8 mouse cellular contexts compared by ENCODE assay signal in the genomic region with DNA sequence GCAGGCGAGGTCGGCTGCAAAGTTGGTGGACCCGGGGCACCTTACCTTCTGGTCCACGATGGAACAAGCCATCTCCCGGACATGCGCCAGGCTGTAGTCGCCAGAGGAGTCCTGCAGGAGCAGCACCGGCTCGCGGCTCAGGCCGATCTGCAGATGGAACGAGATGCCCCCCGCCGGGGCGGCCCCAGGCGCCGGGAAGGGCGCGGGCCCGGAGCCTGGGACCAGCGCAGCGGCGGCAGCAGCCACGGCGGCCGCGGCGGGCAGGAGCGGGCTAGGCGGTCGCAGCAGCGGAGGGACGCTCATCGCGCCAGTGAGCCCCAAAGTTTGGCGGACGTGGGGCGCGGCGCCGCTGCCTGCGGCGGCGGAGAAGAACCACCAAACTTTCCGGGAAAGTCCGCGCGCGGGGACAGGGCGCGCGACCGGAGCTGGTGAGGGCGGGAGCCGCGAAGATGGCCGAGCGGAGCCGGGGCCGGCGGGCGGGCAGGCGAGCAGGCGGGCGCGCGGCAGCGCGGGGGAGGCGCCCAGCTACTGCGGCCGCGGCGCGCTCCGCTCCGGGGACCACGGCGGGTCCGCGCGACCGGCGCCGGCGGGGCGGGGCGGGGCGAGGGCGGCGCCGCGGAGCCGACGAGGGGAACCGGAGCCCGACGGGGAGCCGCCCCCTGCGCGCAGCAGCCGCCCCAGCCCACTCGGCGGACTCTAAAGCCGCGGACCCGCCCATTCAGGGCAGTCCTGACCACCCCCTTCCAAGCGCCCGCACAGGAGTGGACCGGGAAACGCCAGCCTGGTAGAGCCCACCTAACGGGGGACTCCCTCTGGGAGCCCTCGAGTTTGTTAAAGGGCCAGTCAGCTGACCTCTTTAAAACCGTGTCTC. TPM values are rescaled to one million over a fixed set of nuclear protein-coding genes. Genes with fewer than 3 reads are reported as not detected.
DNase-seq lines count a peak whose midpoint lies in the region; ATAC-seq and TF ChIP-seq lines count a peak whose summit lies in the region.

A gene (minus strand): TSS at position 428 of the 871 bp plus-strand sequence.

- peak; percentile 87 for DNase-seq in kidney, postnatal 14 days
- DNase-seq in urinary bladder, postnatal 36 days (ENCODE audit: low spot score in 2 of 2) = peak; percentile 20 to 57

- H3K9ac ChIP-seq in forebrain, embryonic 15.5 days (replicated peaks) = peak within 1 kb of the TSS; percentile 76
- peak within 1 kb of the TSS; percentile 85 for H3K9ac ChIP-seq in heart, embryonic 16.5 days (ENCODE audit: low read length)
- H3K9ac ChIP-seq in liver, embryonic 12.5 days = peak within 1 kb of the TSS; percentile 69
- H3K9ac ChIP-seq in neural tube, embryonic 12.5 days = peak within 1 kb of the TSS; percentile 69

- no peaks in the 10 kb centered on the region for H3K9me3 ChIP-seq in E14TG2a.4 (ENCODE audit: low read length)
- no peaks in the 10 kb centered on the region for H3K9me3 ChIP-seq in forebrain, embryonic 15.5 days
- no peaks in the 10 kb centered on the region for H3K9me3 ChIP-seq in heart, embryonic 16.5 days (replicated peaks; ENCODE audit: control insufficient read depth, low read length)
- H3K9me3 ChIP-seq in liver, embryonic 12.5 days (replicated peaks) = no peaks in the 10 kb centered on the region
- H3K9me3 ChIP-seq in neural tube, embryonic 12.5 days = no peaks in the 10 kb centered on the region

- peak within 1 kb of the TSS; percentile 96 for H3K4me2 ChIP-seq in forebrain, embryonic 15.5 days (replicated peaks)
- H3K4me2 ChIP-seq in heart, embryonic 16.5 days (ENCODE audit: low read depth, low read length) = peak within 1 kb of the TSS; percentile 91
- H3K4me2 ChIP-seq in liver, embryonic 12.5 days = peak within 1 kb of the TSS; percentile 90
- H3K4me2 ChIP-seq in neural tube, embryonic 12.5 days (replicated peaks) = peak within 1 kb of the TSS; percentile 93

- under 1% methylated on average over 87 of the region's 114 CpGs for WGBS in forebrain, embryonic 15.5 days
- under 1% methylated on average over 89 of the region's 114 CpGs for WGBS in heart, embryonic 16.5 days
- WGBS in liver, embryonic 12.5 days (ENCODE audit: insufficient replicate concordance) = under 1% methylated on average over 81 of the region's 114 CpGs
- under 1% methylated on average over 100 of the region's 114 CpGs for WGBS in neural tube, embryonic 12.5 days

- H3K36me3 ChIP-seq in E14TG2a.4 (ENCODE audit: insufficient read depth, low read length) = no peaks in the 10 kb centered on the region
- H3K36me3 ChIP-seq in forebrain, embryonic 15.5 days = no peaks in the 10 kb centered on the region
- H3K36me3 ChIP-seq in heart, embryonic 16.5 days (ENCODE audit: control insufficient read depth, insufficient read depth) = no peaks in the 10 kb centered on the region
- no peaks in the 10 kb centered on the region for H3K36me3 ChIP-seq in liver, embryonic 12.5 days
- no peaks in the 10 kb centered on the region for H3K36me3 ChIP-seq in neural tube, embryonic 12.5 days

- no peak within 1 kb of the TSS for H3K27ac ChIP-seq in bone marrow macrophage, adult 2 months (ENCODE audit: insufficient read depth, low read depth, low read length)
- H3K27ac ChIP-seq in forebrain, embryonic 15.5 days (replicated peaks) = peak within 1 kb of the TSS; percentile 48
- peak within 1 kb of the TSS; percentile 74 for H3K27ac ChIP-seq in heart, embryonic 16.5 days (ENCODE audit: low read length)
- H3K27ac ChIP-seq in liver, embryonic 12.5 days = no peak within 1 kb of the TSS
- no peak within 1 kb of the TSS for H3K27ac ChIP-seq in neural tube, embryonic 12.5 days

- TF ChIP-seq CTCF in E14TG2a.4 (conservative IDR thresholded peaks at IDR 0.05; ENCODE audit: low read length) = no peak
- TF ChIP-seq CTCF in bone marrow macrophage, adult 2 months (IDR thresholded peaks at IDR 0.05; ENCODE audit: low read depth, low read length) = no peak

- peak; percentile 92 for ATAC-seq in forebrain, embryonic 15.5 days (replicated peaks)
- peak; percentile 93 for ATAC-seq in heart, embryonic 16.5 days (replicated peaks; ENCODE audit: extremely low read depth, insufficient read depth, low FRiP score)
- peak; percentile 80 for ATAC-seq in liver, embryonic 12.5 days
- peak; percentile 88 for ATAC-seq in neural tube, embryonic 12.5 days (ENCODE audit: low FRiP score, low read depth)

- H3K27me3 ChIP-seq in E14TG2a.4 (ENCODE audit: insufficient read depth, low read length) = peaks cover 42% of the 10 kb centered on the region
- H3K27me3 ChIP-seq in forebrain, embryonic 15.5 days = no peaks in the 10 kb centered on the region
- no peaks in the 10 kb centered on the region for H3K27me3 ChIP-seq in heart, embryonic 16.5 days (ENCODE audit: control insufficient read depth, insufficient read depth, low read length)
- peaks cover 34% of the 10 kb centered on the region for H3K27me3 ChIP-seq in liver, embryonic 12.5 days (replicated peaks)
- 0 out of 2 replicates have a peak, but pooled peaks cover 3% of the 10 kb centered on the region for H3K27me3 ChIP-seq in neural tube, embryonic 12.5 days (replicated peaks)

- peaks cover 10% of the 10 kb centered on the region for H3K4me1 ChIP-seq in E14TG2a.4 (replicated peaks; ENCODE audit: low read depth, low read length)
- H3K4me1 ChIP-seq in bone marrow macrophage, adult 2 months (ENCODE audit: control insufficient read depth, insufficient read depth, low read length) = no peaks in the 10 kb centered on the region
- H3K4me1 ChIP-seq in forebrain, embryonic 15.5 days = peaks cover 21% of the 10 kb centered on the region
- H3K4me1 ChIP-seq in heart, embryonic 16.5 days (ENCODE audit: control insufficient read depth, insufficient read depth, low read length) = peaks cover 10% of the 10 kb centered on the region
- peaks cover 16% of the 10 kb centered on the region for H3K4me1 ChIP-seq in liver, embryonic 12.5 days
- H3K4me1 ChIP-seq in neural tube, embryonic 12.5 days = peaks cover 11% of the 10 kb centered on the region

- H3K4me3 ChIP-seq in E14TG2a.4 (replicated peaks; ENCODE audit: low read length) = peak within 1 kb of the TSS; percentile 85
- H3K4me3 ChIP-seq in bone marrow macrophage, adult 2 months (ENCODE audit: insufficient read depth, low read length) = peak within 1 kb of the TSS; percentile 30
- peak within 1 kb of the TSS; percentile 96 for H3K4me3 ChIP-seq in forebrain, embryonic 15.5 days
- peak within 1 kb of the TSS; percentile 78 for H3K4me3 ChIP-seq in heart, embryonic 16.5 days (ENCODE audit: low read length)
- H3K4me3 ChIP-seq in liver, embryonic 12.5 days = peak within 1 kb of the TSS; percentile 70
- H3K4me3 ChIP-seq in neural tube, embryonic 12.5 days = peak within 1 kb of the TSS; percentile 76

- no peak for TF ChIP-seq POLR2A in bone marrow macrophage, adult 2 months (IDR thresholded peaks at IDR 0.05; ENCODE audit: borderline replicate concordance, low read depth, low read length)

RNA-seq across cellular contexts. Expression of the gene that starts here (rescaled TPM):
- polyA plus RNA-seq in bone marrow macrophage, adult 2 months (2012; ENCODE audit: insufficient read depth, insufficient read length, missing spikeins) = not detected in 2 replicates
- 6.6 and 7.4 TPM in 2 replicates for polyA plus RNA-seq in forebrain, embryonic 15.5 days (2015; fragmentation: Nextera tagmentation; extraction: Ambion mirVana)
- polyA plus RNA-seq in heart, embryonic 16.5 days (2015; fragmentation: Nextera tagmentation; extraction: Ambion mirVana) = 4.5 and 4.6 TPM in 2 replicates
- 1.4 TPM in 2 replicates for polyA plus RNA-seq in liver, embryonic 12.5 days (2016; fragmentation: Nextera tagmentation; extraction: Ambion mirVana)
- polyA plus RNA-seq in neural tube, embryonic 12.5 days (2016; fragmentation: Nextera tagmentation; extraction: Ambion mirVana) = 3.3 and 3.8 TPM in 2 replicates

Comparison
In these comparisons a context has a peak if more than half of its experiments do, and no peak if none do; other contexts are left out.
1. H3K4me3 ChIP-seq: peak in every context shown above with its lines; median percentile 96 in forebrain, embryonic 15.5 days; 85 in E14TG2a.4; 78 in heart, embryonic 16.5 days; 76 in neural tube, embryonic 12.5 days; 70 in liver, embryonic 12.5 days; 30 in bone marrow macrophage, adult 2 months.
2. H3K27ac ChIP-seq: peak in forebrain, embryonic 15.5 days (single experiment) and heart, embryonic 16.5 days (single experiment); none in bone marrow macrophage, adult 2 months (single experiment), liver, embryonic 12.5 days (single experiment) and neural tube, embryonic 12.5 days (single experiment).
3. Peak in every context shown above with its lines, with median percentiles within 50 percentile points of each other: ATAC-seq, H3K4me2 ChIP-seq and H3K9ac ChIP-seq.